Mouse (Mus musculus): ENCODE measurements around the gene 1700001O22Rik. TPM values are rescaled to one million over a fixed set of nuclear protein-coding genes. Genes with fewer than 3 reads are reported as not detected.
A peak's percentile ranks its signal among the peaks of the same experiment; 100 is the strongest.

Gene 1700001O22Rik
- polyA plus RNA-seq, 1 experiment = 4.7 TPM

DNA sequence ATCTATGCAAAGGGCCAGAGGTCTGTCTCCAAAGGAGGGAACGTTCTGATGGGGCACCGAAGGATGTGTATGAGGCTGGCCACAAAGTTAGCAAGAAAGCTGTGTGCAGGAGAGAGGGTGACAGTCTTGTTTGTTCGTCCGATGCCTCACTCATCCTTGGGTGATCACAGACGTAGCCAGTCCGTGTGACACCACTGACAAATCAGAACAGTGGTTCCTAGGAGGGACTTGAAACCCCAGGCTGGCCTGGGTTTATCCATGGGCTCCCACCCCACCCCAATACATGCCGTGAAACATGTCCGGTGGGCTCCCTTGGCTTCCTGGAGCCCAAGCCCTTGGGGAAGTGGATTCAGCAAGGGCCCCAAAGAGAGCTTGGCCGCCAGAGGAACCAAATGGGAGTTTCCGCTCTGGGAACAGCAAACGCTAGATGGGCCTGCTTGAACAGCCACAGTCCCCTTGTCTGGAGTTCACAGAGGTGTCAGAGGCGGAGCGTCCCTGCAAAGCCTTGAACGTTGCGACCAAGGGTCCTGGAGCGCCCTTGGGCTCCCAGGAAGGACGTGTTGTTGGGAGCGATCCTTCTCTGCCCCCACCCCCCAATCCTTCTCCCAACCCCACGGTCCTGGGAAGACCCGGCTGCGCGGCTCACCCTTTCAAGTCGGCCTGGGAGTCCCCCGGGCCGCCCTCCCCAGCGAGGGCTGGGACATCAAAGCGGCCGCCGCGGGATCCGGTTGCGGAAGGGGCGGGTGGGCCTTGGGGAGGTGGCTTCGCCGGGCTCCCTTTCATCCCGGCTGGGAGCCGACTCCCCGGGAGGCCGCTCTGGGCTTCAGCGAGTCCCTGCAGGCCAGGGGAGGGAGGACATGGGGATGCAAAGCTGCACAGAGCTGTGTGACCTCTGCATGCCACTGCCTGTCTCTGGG, 19.1 kb downstream of the 1700001O22Rik start:
- 0 out of 2 replicates have a peak overlapping the region, but pooled peaks have one; percentile 26 for H3K27ac ChIP-seq (ENCODE audit: insufficient read depth, low read length)
- DNase-seq = no peak
- no peak overlapping the region for H3K4me3 ChIP-seq (replicated peaks; ENCODE audit: insufficient read depth, low read depth, low read length)
- TF ChIP-seq CTCF (IDR thresholded peaks at IDR 0.05; ENCODE audit: borderline replicate concordance, insufficient read depth, low read depth, low read length) = no peak
- TF ChIP-seq POLR2A (IDR thresholded peaks at IDR 0.05; ENCODE audit: borderline replicate concordance, insufficient read depth, low read length) = no peak
- H3K27me3 ChIP-seq (ENCODE audit: control insufficient read depth, insufficient read depth, low read length) = no peaks in the 10 kb centered on the region
- no peaks in the 10 kb centered on the region for H3K4me1 ChIP-seq (ENCODE audit: control insufficient read depth, insufficient read depth, low read length)
- WGBS = 43% methylated on average over 40 of the region's 40 CpGs

DNA sequence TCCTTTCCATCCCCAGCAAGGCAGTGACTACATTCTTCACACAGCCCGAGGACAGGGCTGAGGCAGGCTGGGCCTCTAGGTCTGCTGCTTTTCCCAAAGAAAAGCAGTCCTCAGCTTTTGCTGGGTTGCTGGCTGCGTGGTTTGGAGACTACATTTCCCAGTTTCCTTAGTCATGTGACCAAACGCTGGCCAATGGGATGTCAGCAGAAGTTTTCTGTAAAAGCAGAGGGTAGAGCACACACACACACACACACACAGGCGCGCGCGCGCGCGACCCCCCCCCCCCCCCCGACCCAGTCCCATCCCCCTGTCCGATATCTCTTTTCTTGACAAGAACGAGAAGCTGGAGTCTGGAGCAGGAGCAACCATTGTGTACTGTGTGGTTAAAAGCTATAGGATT, 20.1 kb downstream of the 1700001O22Rik start:
- TF ChIP-seq POLR2A (IDR thresholded peaks at IDR 0.05; ENCODE audit: borderline replicate concordance, insufficient read depth, low read length) (no peak), CTCF (IDR thresholded peaks at IDR 0.05; ENCODE audit: borderline replicate concordance, insufficient read depth, low read depth, low read length) (no peak)
- H3K4me1 ChIP-seq (ENCODE audit: control insufficient read depth, insufficient read depth, low read length) = no peaks in the 10 kb centered on the region
- H3K27me3 ChIP-seq (ENCODE audit: control insufficient read depth, insufficient read depth, low read length) = no peaks in the 10 kb centered on the region
- H3K27ac ChIP-seq (ENCODE audit: insufficient read depth, low read length) = no peak overlapping the region
- no peak overlapping the region for H3K4me3 ChIP-seq (replicated peaks; ENCODE audit: insufficient read depth, low read depth, low read length)
- WGBS = 0% methylated on average over 13 of the region's 13 CpGs
- peak; percentile 60 to 66 for DNase-seq

DNA sequence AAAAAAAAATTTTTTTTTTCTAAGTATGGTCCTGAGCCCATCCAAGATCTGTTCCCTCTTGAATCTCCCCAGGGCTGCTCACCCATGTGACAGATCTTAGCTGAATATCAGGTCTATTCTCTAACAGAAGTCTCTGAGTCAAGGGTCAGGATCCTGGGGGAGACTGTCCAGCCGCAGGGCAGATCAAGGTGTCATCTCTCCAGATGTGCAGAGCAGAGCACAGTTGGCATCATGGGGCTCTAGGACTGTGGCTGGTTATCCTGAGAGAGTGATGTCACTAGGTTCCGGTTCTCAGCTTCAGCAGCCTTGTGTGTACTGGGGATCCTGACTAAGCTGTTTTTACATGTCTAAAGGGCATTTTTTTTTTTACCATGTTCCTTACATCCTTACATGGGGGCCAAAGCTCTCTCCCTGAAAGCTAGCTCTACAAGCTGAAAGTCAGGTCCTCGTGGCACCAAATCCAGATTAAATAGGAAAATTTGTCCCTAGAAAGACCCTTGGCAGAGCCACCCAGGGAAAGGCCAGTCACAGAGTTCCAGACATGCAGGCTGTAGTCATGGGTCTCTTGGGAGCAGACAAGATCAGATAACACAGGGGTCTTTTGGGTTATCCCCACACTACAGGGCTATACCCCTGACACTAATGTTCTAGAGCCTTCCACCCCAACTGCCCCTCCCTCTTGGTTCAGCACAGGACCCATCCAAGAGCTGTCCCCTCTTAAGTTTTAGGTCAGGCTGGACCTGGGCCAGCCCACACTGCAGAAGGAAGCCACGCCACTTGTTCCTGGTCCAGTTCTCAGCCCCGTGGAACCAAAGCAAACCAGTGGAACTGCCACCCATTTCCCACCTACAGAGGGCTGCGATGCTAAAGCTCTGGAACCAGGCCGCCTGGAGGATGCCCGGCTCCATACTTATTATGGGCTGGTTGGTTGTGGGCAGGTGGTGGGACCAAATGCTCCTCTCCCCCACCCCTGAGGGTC, 20.9 kb downstream of the 1700001O22Rik start:
- Histone ChIP-seq H3K4me1 (ENCODE audit: control insufficient read depth, insufficient read depth, low read length) (no peaks in the 10 kb centered on the region), H3K27ac (ENCODE audit: insufficient read depth, low read length) (no peak overlapping the region), H3K4me3 (replicated peaks; ENCODE audit: insufficient read depth, low read depth, low read length) (no peak overlapping the region), H3K27me3 (ENCODE audit: control insufficient read depth, insufficient read depth, low read length) (no peaks in the 10 kb centered on the region)
- TF ChIP-seq CTCF (IDR thresholded peaks at IDR 0.05; ENCODE audit: borderline replicate concordance, insufficient read depth, low read depth, low read length) = no peak
- no peak for TF ChIP-seq POLR2A (IDR thresholded peaks at IDR 0.05; ENCODE audit: borderline replicate concordance, insufficient read depth, low read length)
- 72% methylated on average over 8 of the region's 8 CpGs for WGBS
- no peak for DNase-seq

DNA sequence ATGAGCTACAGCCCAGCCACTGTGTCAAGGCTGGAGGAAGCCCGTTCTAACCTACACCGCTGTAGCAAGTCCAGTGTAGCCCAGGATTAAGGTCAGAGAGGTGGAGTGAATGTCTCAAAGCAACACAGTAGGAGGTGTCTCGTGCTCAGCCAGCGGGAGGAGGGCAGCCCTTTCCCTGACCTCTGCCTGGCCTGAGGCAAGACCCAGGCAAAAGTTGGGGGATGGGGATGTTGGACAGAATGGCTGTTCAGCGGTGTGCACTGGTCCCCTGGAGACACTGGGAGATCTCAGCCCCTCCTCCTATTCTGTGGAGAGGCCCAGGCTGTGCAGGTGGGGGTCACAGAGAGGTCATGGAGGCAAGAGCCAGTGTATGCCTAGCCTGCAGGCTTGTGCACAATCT, 24.2 kb downstream of the 1700001O22Rik start:
- H3K27ac ChIP-seq (ENCODE audit: insufficient read depth, low read length) = no peak overlapping the region
- TF ChIP-seq POLR2A (IDR thresholded peaks at IDR 0.05; ENCODE audit: borderline replicate concordance, insufficient read depth, low read length) = no peak
- TF ChIP-seq CTCF (IDR thresholded peaks at IDR 0.05; ENCODE audit: borderline replicate concordance, insufficient read depth, low read depth, low read length) = no peak
- no peaks in the 10 kb centered on the region for H3K4me1 ChIP-seq (ENCODE audit: control insufficient read depth, insufficient read depth, low read length)
- WGBS = 28% methylated on average over 5 of the region's 5 CpGs
- no peak overlapping the region for H3K4me3 ChIP-seq (replicated peaks; ENCODE audit: insufficient read depth, low read depth, low read length)
- H3K27me3 ChIP-seq (ENCODE audit: control insufficient read depth, insufficient read depth, low read length) = no peaks in the 10 kb centered on the region
- no peak for DNase-seq

DNA sequence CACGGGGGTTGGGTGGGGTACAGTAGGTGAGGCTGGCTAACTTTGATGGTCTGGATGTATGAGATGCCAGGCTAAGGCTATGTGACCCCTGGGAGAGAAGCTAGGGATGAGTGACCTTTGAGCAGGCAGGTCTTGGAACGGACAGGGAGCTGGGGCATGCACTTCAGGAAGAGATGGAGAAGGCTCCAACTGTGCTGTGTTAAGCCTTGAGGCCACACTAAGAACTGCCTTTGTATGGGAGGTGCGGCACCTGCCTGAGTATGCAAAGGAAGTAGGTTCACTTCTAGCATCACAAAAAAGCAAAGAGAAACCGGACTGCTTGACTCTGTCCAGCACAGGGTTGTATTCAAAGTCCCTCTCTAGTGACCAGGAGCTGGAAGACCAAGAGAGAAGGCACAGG, 25.2 kb downstream of the 1700001O22Rik start:
- no peak for DNase-seq
- Histone ChIP-seq H3K27me3 (ENCODE audit: control insufficient read depth, insufficient read depth, low read length) (no peaks in the 10 kb centered on the region), H3K4me3 (replicated peaks; ENCODE audit: insufficient read depth, low read depth, low read length) (no peak overlapping the region), H3K4me1 (ENCODE audit: control insufficient read depth, insufficient read depth, low read length) (peaks cover 1% of the 10 kb centered on the region), H3K27ac (ENCODE audit: insufficient read depth, low read length) (no peak overlapping the region)
- TF ChIP-seq CTCF (IDR thresholded peaks at IDR 0.05; ENCODE audit: borderline replicate concordance, insufficient read depth, low read depth, low read length) (no peak), POLR2A (IDR thresholded peaks at IDR 0.05; ENCODE audit: borderline replicate concordance, insufficient read depth, low read length) (no peak)
- WGBS = 86% methylated on average over 4 of the region's 4 CpGs

DNA sequence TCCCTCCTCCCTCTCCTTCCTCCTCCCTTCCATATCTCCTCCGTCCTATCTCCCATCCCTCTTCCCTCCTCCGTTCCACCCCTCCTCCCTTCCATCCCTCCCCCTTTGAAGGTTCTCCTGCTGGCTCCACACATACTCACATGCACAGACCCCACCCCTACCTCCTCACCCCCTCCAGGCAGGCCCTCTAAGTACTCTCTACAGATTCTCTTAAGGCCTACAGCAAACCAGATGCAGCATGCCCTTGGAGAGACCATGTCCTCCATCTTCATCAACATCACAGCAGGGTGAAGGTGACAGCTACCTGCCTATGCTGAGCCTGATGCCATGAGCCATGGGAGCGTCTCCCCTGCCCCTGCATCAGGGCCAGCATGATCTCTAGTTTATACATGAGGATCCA, 26.2 kb downstream of the 1700001O22Rik start:
- no peak for DNase-seq
- WGBS = 85% methylated on average over 3 of the region's 3 CpGs

DNA sequence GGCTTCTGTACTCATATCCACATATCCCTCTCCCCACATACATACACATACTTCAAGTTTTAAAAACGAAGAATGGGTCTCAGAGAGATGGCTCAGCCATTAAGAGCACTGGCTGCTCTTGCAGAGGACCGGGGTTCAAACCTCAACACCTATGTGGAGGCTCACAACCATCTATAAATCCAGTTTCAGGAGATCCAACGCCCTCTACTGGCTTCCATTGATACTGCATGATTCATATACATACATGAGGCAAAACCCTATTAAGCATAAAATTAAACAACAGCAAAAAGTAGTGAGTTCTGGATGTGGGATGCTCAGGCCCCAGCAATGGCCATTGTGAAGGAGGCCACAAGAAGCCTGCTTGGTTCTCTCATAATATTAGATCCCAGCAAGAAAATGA, 27.5 kb downstream of the 1700001O22Rik start:
- peaks cover 10% of the 10 kb centered on the region for H3K4me1 ChIP-seq (ENCODE audit: control insufficient read depth, insufficient read depth, low read length)
- no peak overlapping the region for H3K4me3 ChIP-seq (replicated peaks; ENCODE audit: insufficient read depth, low read depth, low read length)
- H3K27me3 ChIP-seq (ENCODE audit: control insufficient read depth, insufficient read depth, low read length) = no peaks in the 10 kb centered on the region
- 66% methylated on average over 3 of the region's 3 CpGs for WGBS
- no peak for TF ChIP-seq POLR2A (IDR thresholded peaks at IDR 0.05; ENCODE audit: borderline replicate concordance, insufficient read depth, low read length)
- TF ChIP-seq CTCF (IDR thresholded peaks at IDR 0.05; ENCODE audit: borderline replicate concordance, insufficient read depth, low read depth, low read length) = no peak
- no peak for DNase-seq
- no peak overlapping the region for H3K27ac ChIP-seq (ENCODE audit: insufficient read depth, low read length)

More for the DNA sequence above, 26.2 kb downstream of the 1700001O22Rik start:
- Histone ChIP-seq H3K4me3 (replicated peaks; ENCODE audit: insufficient read depth, low read depth, low read length) (no peak overlapping the region), H3K4me1 (ENCODE audit: control insufficient read depth, insufficient read depth, low read length) (peaks cover 4% of the 10 kb centered on the region), H3K27ac (ENCODE audit: insufficient read depth, low read length) (no peak overlapping the region), H3K27me3 (ENCODE audit: control insufficient read depth, insufficient read depth, low read length) (no peaks in the 10 kb centered on the region)
- TF ChIP-seq CTCF (IDR thresholded peaks at IDR 0.05; ENCODE audit: borderline replicate concordance, insufficient read depth, low read depth, low read length) (no peak), POLR2A (IDR thresholded peaks at IDR 0.05; ENCODE audit: borderline replicate concordance, insufficient read depth, low read length) (no peak)
